12 mouse cellular contexts compared by ENCODE assay signal in the genomic region with DNA sequence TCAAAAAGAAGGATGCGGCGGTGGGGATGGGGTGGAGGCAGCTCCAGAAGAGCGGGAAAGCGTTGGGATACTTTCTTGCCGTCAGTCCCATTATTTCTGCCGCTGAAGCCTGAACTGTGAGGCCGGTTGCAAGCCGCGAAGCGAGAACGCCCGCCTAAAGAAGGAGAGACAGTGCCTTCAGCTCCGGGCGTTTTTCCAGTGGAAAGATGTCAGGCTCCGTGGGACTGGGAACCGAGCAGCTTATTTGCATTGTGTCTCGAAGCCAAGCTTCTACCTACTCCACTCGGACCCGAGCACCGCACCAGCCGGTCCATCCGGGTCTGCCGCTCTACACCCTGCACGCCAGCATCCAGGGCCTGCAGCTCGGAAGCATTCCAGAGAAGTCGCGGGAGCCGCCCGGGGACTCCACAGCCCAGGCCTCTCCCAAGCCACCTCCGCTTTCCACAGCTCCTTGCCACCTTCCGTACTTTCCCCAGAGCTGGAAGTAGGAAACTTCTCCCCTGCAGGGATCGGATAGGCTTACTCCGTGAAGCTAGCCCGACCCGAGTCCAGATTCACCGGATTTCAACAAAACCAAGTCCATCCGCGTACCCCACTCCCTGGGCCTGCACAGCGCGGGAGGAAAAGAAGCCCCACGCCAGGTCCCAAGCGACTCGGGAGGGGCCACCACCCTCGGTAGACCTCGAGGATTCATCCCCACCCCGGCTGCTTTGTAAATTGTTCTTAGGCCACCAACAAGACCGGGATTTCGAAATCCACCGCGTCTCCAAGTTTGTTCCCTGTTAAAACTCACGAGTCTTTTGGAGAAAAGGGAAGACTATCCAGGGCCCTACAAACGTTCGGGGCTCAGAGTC. TPM values are rescaled to one million over a fixed set of nuclear protein-coding genes. Genes with fewer than 3 reads are reported as not detected.
DNase-seq lines count a peak whose midpoint lies in the region; ATAC-seq and TF ChIP-seq lines count a peak whose summit lies in the region.
"Had no signal": no experiment of that assay in that cellular context is flagged by ENCODE, and none has a peak within 500 bp of the region (broad histone marks: within the 10 kb centered on the region; RNA-seq: fewer than 3 reads in every experiment).

No protein-coding gene starts in this region.

- no peaks in the 10 kb centered on the region for H3K36me3 ChIP-seq in heart, embryonic 10.5 days
- no peaks in the 10 kb centered on the region for H3K36me3 ChIP-seq in lung, embryonic 14.5 days (ENCODE audit: insufficient read depth)
- H3K36me3 ChIP-seq in embryonic facial prominence, embryonic 14.5 days (ENCODE audit: control insufficient read depth, insufficient read depth, low read length): no peaks in the 10 kb centered on the region
- no peaks in the 10 kb centered on the region for H3K36me3 ChIP-seq in stomach, embryonic 16.5 days (ENCODE audit: control insufficient read depth, insufficient read depth, low read length)

- no peak for TF ChIP-seq CTCF in lung, embryonic 14.5 days (IDR thresholded peaks at IDR 0.05; ENCODE audit: low read depth)

- H3K4me3 ChIP-seq in heart, embryonic 10.5 days: peak overlapping the region; percentile 28; the same call in 1 of the 2 replicates
- 0 out of 2 replicates have a peak overlapping the region, but pooled peaks have one; percentile 2 for H3K4me3 ChIP-seq in lung, embryonic 14.5 days (ENCODE audit: low read depth, low read length)
- peak overlapping the region; percentile 20 for H3K4me3 ChIP-seq in embryonic facial prominence, embryonic 14.5 days (ENCODE audit: low read depth, low read length)
- H3K4me3 ChIP-seq in stomach, embryonic 16.5 days (replicated peaks; ENCODE audit: low read length): peak overlapping the region; percentile 3; the same call in 1 of the 2 replicates

- DNase-seq in heart, embryonic 10.5 days (ENCODE audit: low spot score): no peak
- DNase-seq in heart, adult 18-20 months: no peak
- peak; percentile 48 for DNase-seq in lung, embryonic 14.5 days
- no peak for DNase-seq in lung, postnatal 36 days
- no peak for DNase-seq in embryonic facial prominence, embryonic 14.5 days (ENCODE audit: low spot score)
- DNase-seq in adrenal gland, postnatal 10 days: no peak
- DNase-seq in adipocyte (ENCODE audit: low spot score): no peak

- ATAC-seq in lung, embryonic 14.5 days (ENCODE audit: insufficient read depth): peak; percentile 70; the same call in 1 of the 2 replicates
- peak; percentile 47 for ATAC-seq in embryonic facial prominence, embryonic 14.5 days (ENCODE audit: low read depth)
- ATAC-seq in stomach, embryonic 16.5 days (ENCODE audit: insufficient read depth, low FRiP score): peak; percentile 33; the same call in 1 of the 2 replicates

- H3K27ac ChIP-seq in heart, embryonic 10.5 days: no peak overlapping the region; the same call in 1 of the 2 replicates
- no peak overlapping the region for H3K27ac ChIP-seq in lung, embryonic 14.5 days (ENCODE audit: low read depth)
- H3K27ac ChIP-seq in embryonic facial prominence, embryonic 14.5 days (replicated peaks; ENCODE audit: low read depth, low read length): no peak overlapping the region
- no peak overlapping the region for H3K27ac ChIP-seq in stomach, embryonic 16.5 days (ENCODE audit: low read length)

- no peak overlapping the region; the same call in 1 of the 2 replicates for H3K4me2 ChIP-seq in lung, embryonic 14.5 days
- H3K4me2 ChIP-seq in embryonic facial prominence, embryonic 14.5 days (ENCODE audit: low read depth, low read length): peak overlapping the region; percentile 24; the same call in 1 of the 2 replicates
- H3K4me2 ChIP-seq in stomach, embryonic 16.5 days (ENCODE audit: low read depth, low read length): no peak overlapping the region

- under 1% methylated on average over 53 of the region's 53 CpGs for WGBS in heart, embryonic 10.5 days
- WGBS in lung, embryonic 14.5 days: under 1% methylated on average over 53 of the region's 53 CpGs
- under 1% methylated on average over 53 of the region's 53 CpGs for WGBS in embryonic facial prominence, embryonic 14.5 days
- 1% methylated on average over 53 of the region's 53 CpGs for WGBS in stomach, embryonic 16.5 days

- H3K4me1 ChIP-seq in heart, embryonic 10.5 days: peaks cover 8% of the 10 kb centered on the region; the same call in 1 of the 2 replicates
- no peaks in the 10 kb centered on the region for H3K4me1 ChIP-seq in lung, embryonic 14.5 days (ENCODE audit: insufficient read depth)
- H3K4me1 ChIP-seq in embryonic facial prominence, embryonic 14.5 days (ENCODE audit: control insufficient read depth, insufficient read depth, low read length): no peaks in the 10 kb centered on the region
- peaks cover 5% of the 10 kb centered on the region; the same call in 1 of the 2 replicates for H3K4me1 ChIP-seq in stomach, embryonic 16.5 days (ENCODE audit: control insufficient read depth, insufficient read depth, low read length)

- H3K9ac ChIP-seq in lung, embryonic 14.5 days: no peak overlapping the region
- no peak overlapping the region for H3K9ac ChIP-seq in embryonic facial prominence, embryonic 14.5 days (ENCODE audit: low read depth, low read length)
- no peak overlapping the region for H3K9ac ChIP-seq in stomach, embryonic 16.5 days (ENCODE audit: low read length)

- H3K9me3 ChIP-seq in heart, embryonic 10.5 days: no peaks in the 10 kb centered on the region
- H3K9me3 ChIP-seq in lung, embryonic 14.5 days (ENCODE audit: low read depth, low read length): no peaks in the 10 kb centered on the region
- no peaks in the 10 kb centered on the region for H3K9me3 ChIP-seq in embryonic facial prominence, embryonic 14.5 days (ENCODE audit: control insufficient read depth, low read length)
- no peaks in the 10 kb centered on the region for H3K9me3 ChIP-seq in stomach, embryonic 16.5 days (replicated peaks; ENCODE audit: control insufficient read depth, low read length)

- peaks cover 96% of the 10 kb centered on the region for H3K27me3 ChIP-seq in heart, embryonic 10.5 days (ENCODE audit: insufficient read depth, poor library complexity, severe bottlenecking)
- peaks cover 95% of the 10 kb centered on the region for H3K27me3 ChIP-seq in lung, embryonic 14.5 days (ENCODE audit: insufficient read depth, low read length)
- peaks cover 95% of the 10 kb centered on the region for H3K27me3 ChIP-seq in embryonic facial prominence, embryonic 14.5 days (replicated peaks; ENCODE audit: control insufficient read depth, insufficient read depth, low read length)
- peaks cover 87% of the 10 kb centered on the region for H3K27me3 ChIP-seq in stomach, embryonic 16.5 days (ENCODE audit: control insufficient read depth, insufficient read depth, low read length)

RNA-seq across cellular contexts. Expression of gene Vax2, which starts 8.7 kb away (rescaled TPM):
- polyA plus RNA-seq in heart, embryonic 10.5 days (2016; fragmentation: Nextera tagmentation; extraction: Ambion mirVana): not detected in 2 replicates
- not detected for total RNA-seq in heart, adult 18-20 months (2021)
- not detected in 2 replicates for polyA plus RNA-seq in lung, embryonic 14.5 days (2014; fragmentation: Nextera tagmentation; extraction: Ambion mirVana)
- 0.43 and 0.45 TPM in 2 replicates for polyA plus RNA-seq in embryonic facial prominence, embryonic 14.5 days (2014; fragmentation: Nextera tagmentation; extraction: Ambion mirVana)
- polyA plus RNA-seq in stomach, embryonic 16.5 days (2015; fragmentation: Nextera tagmentation; extraction: Ambion mirVana): not detected in 2 replicates
- total RNA-seq in adrenal gland, postnatal 10 days (2021): not detected
- total RNA-seq: common myeloid progenitor, adult 5-6 weeks; hematopoietic stem cell, adult 5-6 weeks; left cerebral cortex, adult 8-10 months; megakaryocyte progenitor cell, adult 5-6 weeks had no signal

RNA-seq across cellular contexts. Expression of gene Cd207, which starts 24.7 kb away (rescaled TPM):
- polyA plus RNA-seq in heart, embryonic 10.5 days (2016; fragmentation: Nextera tagmentation; extraction: Ambion mirVana): not detected in 2 replicates
- 1 to 10 TPM in 1 of 2 experiments, under 1 TPM in 1; 0.98 to 1.0 TPM for total RNA-seq in heart, adult 18-20 months (2021)
- polyA plus RNA-seq in lung, embryonic 14.5 days (2014; fragmentation: Nextera tagmentation; extraction: Ambion mirVana): not detected in 2 replicates
- polyA plus RNA-seq in embryonic facial prominence, embryonic 14.5 days (2014; fragmentation: Nextera tagmentation; extraction: Ambion mirVana): not detected in 2 replicates
- polyA plus RNA-seq in stomach, embryonic 16.5 days (2015; fragmentation: Nextera tagmentation; extraction: Ambion mirVana): 0.17 and 0.20 TPM in 2 replicates
- under 1 TPM; 0.39 to 0.45 TPM for total RNA-seq in adrenal gland, postnatal 10 days (2021)
- total RNA-seq: common myeloid progenitor, adult 5-6 weeks; hematopoietic stem cell, adult 5-6 weeks; megakaryocyte progenitor cell, adult 5-6 weeks had no signal

RNA-seq across cellular contexts. Expression of gene Atp6v1b1, which starts 40.4 kb away (rescaled TPM):
- not detected in 2 replicates for polyA plus RNA-seq in heart, embryonic 10.5 days (2016; fragmentation: Nextera tagmentation; extraction: Ambion mirVana)
- total RNA-seq in heart, adult 18-20 months (2021): under 1 TPM in 1 of 2 experiments, not detected in 1; 0.77 TPM
- not detected in 2 replicates for polyA plus RNA-seq in lung, embryonic 14.5 days (2014; fragmentation: Nextera tagmentation; extraction: Ambion mirVana)
- 1.8 and 2.3 TPM in 2 replicates for polyA plus RNA-seq in embryonic facial prominence, embryonic 14.5 days (2014; fragmentation: Nextera tagmentation; extraction: Ambion mirVana)
- polyA plus RNA-seq in stomach, embryonic 16.5 days (2015; fragmentation: Nextera tagmentation; extraction: Ambion mirVana): not detected in 2 replicates
- not detected for total RNA-seq in adrenal gland, postnatal 10 days (2021)
- total RNA-seq: common myeloid progenitor, adult 5-6 weeks; hematopoietic stem cell, adult 5-6 weeks; left cerebral cortex, adult 8-10 months; megakaryocyte progenitor cell, adult 5-6 weeks had no signal

RNA-seq across cellular contexts. Expression of gene Clec4f, which starts 46.4 kb away (rescaled TPM):
- polyA plus RNA-seq in heart, embryonic 10.5 days (2016; fragmentation: Nextera tagmentation; extraction: Ambion mirVana): not detected in 2 replicates
- total RNA-seq in heart, adult 18-20 months (2021): under 1 TPM in 1 of 2 experiments, not detected in 1; 0.18 TPM
- not detected in 2 replicates for polyA plus RNA-seq in lung, embryonic 14.5 days (2014; fragmentation: Nextera tagmentation; extraction: Ambion mirVana)
- polyA plus RNA-seq in embryonic facial prominence, embryonic 14.5 days (2014; fragmentation: Nextera tagmentation; extraction: Ambion mirVana): not detected in 2 replicates
- polyA plus RNA-seq in stomach, embryonic 16.5 days (2015; fragmentation: Nextera tagmentation; extraction: Ambion mirVana): 0.35 and 0.45 TPM in 2 replicates
- total RNA-seq in adrenal gland, postnatal 10 days (2021): 10 to 100 TPM in 1 of 2 experiments, 1 to 10 TPM in 1; 6.5 to 17.5 TPM
- total RNA-seq: common myeloid progenitor, adult 5-6 weeks; hematopoietic stem cell, adult 5-6 weeks; left cerebral cortex, adult 8-10 months; megakaryocyte progenitor cell, adult 5-6 weeks had no signal
